In genomic region chr8:88272231-88273050, GRCm38 (mm10) we compare ENCODE assay signal across 8 mouse cellular contexts. TPM values are rescaled to one million over a fixed set of nuclear protein-coding genes. Genes with fewer than 3 reads are reported as not detected.
DNase-seq lines count a peak whose midpoint lies in the region; ATAC-seq and TF ChIP-seq lines count a peak whose summit lies in the region.

Gene Adcy7, plus strand, starts transcription at chr8:88272403.

- peak within 1 kb of the TSS; percentile 82 for H3K4me2 ChIP-seq in intestine, postnatal 0 days (replicated peaks; ENCODE audit: low read depth)

- H3K4me3 ChIP-seq in C2C12 (ENCODE audit: insufficient read depth, poor library complexity, severe bottlenecking) = peak within 1 kb of the TSS; percentile 68
- H3K4me3 ChIP-seq in intestine, postnatal 0 days (ENCODE audit: low read depth, low read length) = peak within 1 kb of the TSS; percentile 43

- H3K27ac ChIP-seq in intestine, postnatal 0 days (ENCODE audit: low read depth, low read length) = no peak within 1 kb of the TSS

- 0 out of 2 replicates have a peak, but pooled peaks cover 6% of the 10 kb centered on the region for H3K4me1 ChIP-seq in intestine, postnatal 0 days (replicated peaks; ENCODE audit: control insufficient read depth, insufficient read depth, low read length)

- WGBS in intestine, postnatal 0 days = 4% methylated on average over 62 of the region's 64 CpGs

- peak; percentile 57 for ATAC-seq in common myeloid progenitor, adult 5-6 weeks (replicated peaks; ENCODE audit: low read depth, poor library complexity, severe bottlenecking)
- ATAC-seq in intestine, postnatal 0 days = peak; percentile 42

- H3K36me3 ChIP-seq in C2C12 (ENCODE audit: control insufficient read depth, insufficient read depth) = peaks cover 21% of the 10 kb centered on the region
- no peaks in the 10 kb centered on the region for H3K36me3 ChIP-seq in intestine, postnatal 0 days (ENCODE audit: control insufficient read depth, insufficient read depth)

- H3K79me2 ChIP-seq in C2C12 (ENCODE audit: control insufficient read depth, insufficient read depth) = peaks cover 53% of the 10 kb centered on the region

- H3K9me3 ChIP-seq in intestine, postnatal 0 days (ENCODE audit: control insufficient read depth) = no peaks in the 10 kb centered on the region

- peaks cover 46% of the 10 kb centered on the region for H3K79me3 ChIP-seq in C2C12 (ENCODE audit: low read depth)

- H3ac ChIP-seq in C2C12 (ENCODE audit: control insufficient read depth, insufficient read length, low read depth) = peak within 1 kb of the TSS; percentile 97

- peak; percentile 92 for TF ChIP-seq CTCF in C2C12 (IDR thresholded peaks at IDR 0.05; ENCODE audit: control insufficient read depth, insufficient read depth, insufficient read length)
- TF ChIP-seq CTCF in intestine, postnatal 0 days (IDR thresholded peaks at IDR 0.05; ENCODE audit: low read depth) = peak; percentile 74

- DNase-seq in Muller cell, postnatal 12 days (ENCODE audit: inconsistent ontology term) = peak; percentile 67
- peak; percentile 71 to 75 for DNase-seq in gastrocnemius, postnatal 4 days (ENCODE audit: low spot score in 2 of 2)
- peak; percentile 75 for DNase-seq in lung, postnatal 14 days
- peak; percentile 68 for DNase-seq in retina, embryonic 14.5 days (ENCODE audit: low spot score)
- no peak for DNase-seq in yolk sac, embryonic 10.5 days (ENCODE audit: low spot score)

- H3K9ac ChIP-seq in intestine, postnatal 0 days (ENCODE audit: low read depth, low read length) = peak within 1 kb of the TSS; percentile 42; the same call in 1 of the 2 replicates

- H3K27me3 ChIP-seq in C2C12 (ENCODE audit: control insufficient read depth, insufficient read depth, insufficient read length) = no peaks in the 10 kb centered on the region
- peaks cover 25% of the 10 kb centered on the region for H3K27me3 ChIP-seq in intestine, postnatal 0 days (replicated peaks; ENCODE audit: control insufficient read depth, insufficient read depth, low read length)

TF ChIP-seq in C2C12, 6 proteins besides CTCF, POLR2A, EP300 and RAD21:
- TF ChIP-seq MYOG (IDR thresholded peaks at IDR 0.05; ENCODE audit: control insufficient read depth, extremely low read depth, insufficient read length) = no peak
- TF ChIP-seq MAX (IDR thresholded peaks at IDR 0.05) = peak; percentile 72
- TF ChIP-seq USF1 (IDR thresholded peaks at IDR 0.05; ENCODE audit: low read depth) = peak; percentile 55

RNA-seq across cellular contexts. Expression of gene Adcy7, which starts in this region (rescaled TPM):
- 66.9 TPM for polyA plus RNA-seq in C2C12 (2012; fragmentation: generic; extraction: Trizol)
- total RNA-seq in common myeloid progenitor, adult 5-6 weeks (2017) = 41.1 and 46.5 TPM in 2 replicates
- total RNA-seq in gastrocnemius, postnatal 4 days (2021) = 10 to 100 TPM; 16.8 to 22.7 TPM
- polyA plus RNA-seq in intestine, postnatal 0 days (2015; fragmentation: Nextera tagmentation; extraction: Ambion mirVana) = 2.3 and 3.4 TPM in 2 replicates

Comparison
In these comparisons a context has a peak if more than half of its experiments do, and no peak if none do; other contexts are left out.
1. RNA of gene Adcy7 (polyA plus RNA-seq): 66.9 TPM in C2C12 (single experiment); 2.3 to 3.4 TPM in intestine, postnatal 0 days; every median in the first group is over 10 times any median in the second.